Mouse (Mus musculus) myocyte (in vitro differentiated cells): ENCODE measurements at regions not wholly inside any gene's neighbourhood (a gene's known extent, or its start where the extent isn't known, plus 50 kb on each side); places are given as distances from the start of the nearest gene placed in this dataset.

ENCODE experiments used
- H3K27me3 ChIP-seq: one replicate; pipeline ENCODE4 v1.6.1; 2011; ENCODE audit not compliant: control insufficient read depth, insufficient read depth, insufficient read length
- H3K36me3 ChIP-seq: one replicate; pipeline ENCODE4 v1.6.1; 2011; ENCODE audit not compliant: control insufficient read depth, insufficient read depth
- H3K4me2 ChIP-seq: one replicate; pipeline ENCODE4 v1.6.1; 2011; ENCODE audit warnings: low read depth, control low read depth
- H3K4me3 ChIP-seq: one replicate; pipeline ENCODE4 v1.5.1; 2011; ENCODE audit warnings: mild to moderate bottlenecking, control low read depth, moderate library complexity
- H3K79me2 ChIP-seq: one replicate; pipeline ENCODE4 v1.6.1; 2011; ENCODE audit not compliant: control insufficient read depth, insufficient read depth
- H3ac ChIP-seq: one replicate; pipeline ENCODE4 v1.6.1; 2011; ENCODE audit not compliant: control insufficient read depth, insufficient read length
- CEBPB ChIP-seq: IDR thresholded peaks from 2 replicates; pipeline ENCODE4 v1.6.1; 2011; ENCODE audit warnings: mild to moderate bottlenecking, moderate library complexity; ENCODE audit not compliant: poor library complexity, insufficient read depth, severe bottlenecking
- E2F4 ChIP-seq: IDR thresholded peaks from one replicate; pipeline ENCODE4 v1.6.1; 2011; ENCODE audit warnings: mild to moderate bottlenecking, control low read depth, moderate library complexity; ENCODE audit not compliant: insufficient read depth
- MAX ChIP-seq: IDR thresholded peaks from one replicate; pipeline ENCODE4 v1.6.1; 2011; ENCODE audit warnings: low read depth, mild to moderate bottlenecking, control low read depth
- MYOD1 ChIP-seq, 3 experiments: IDR thresholded peaks; one replicate each; pipeline ENCODE4 v1.6.1; 2011; ENCODE audit warnings: control low read depth in 2 of 3, low read depth in 2 of 3, mild to moderate bottlenecking in 2 of 3, moderate library complexity in 1 of 3; ENCODE audit not compliant: insufficient read length in 2 of 3, control insufficient read depth in 1 of 3
- MYOG ChIP-seq, 3 experiments: IDR thresholded peaks; one replicate each; pipeline ENCODE4 v1.6.1; 2011; ENCODE audit warnings: control low read depth in 2 of 3, low read depth in 2 of 3, mild to moderate bottlenecking in 2 of 3; ENCODE audit not compliant: insufficient read length in 2 of 3, control insufficient read depth in 1 of 3, insufficient read depth in 1 of 3
- POLR2A ChIP-seq: IDR thresholded peaks from one replicate; pipeline ENCODE4 v1.6.1; 2011; ENCODE audit warnings: low read depth, mild to moderate bottlenecking, control low read depth, moderate library complexity; ENCODE audit not compliant: insufficient read length
- POLR2AphosphoS2 ChIP-seq: IDR thresholded peaks from one replicate; pipeline ENCODE4 v1.6.1; 2011; ENCODE audit warnings: low read depth, control low read depth; ENCODE audit not compliant: insufficient read length
- REST ChIP-seq: IDR thresholded peaks from one replicate; pipeline ENCODE4 v1.6.1; 2011; ENCODE audit warnings: mild to moderate bottlenecking, control low read depth, moderate library complexity; ENCODE audit not compliant: insufficient read depth, insufficient read length
- SRF ChIP-seq: IDR thresholded peaks from one replicate; pipeline ENCODE4 v1.6.1; 2011; ENCODE audit warnings: low read depth; ENCODE audit not compliant: control insufficient read depth, insufficient read length
- TCF12 ChIP-seq: IDR thresholded peaks from one replicate; pipeline ENCODE4 v1.6.1; 2011; ENCODE audit warnings: mild to moderate bottlenecking, control low read depth; ENCODE audit not compliant: poor library complexity, insufficient read depth, severe bottlenecking
- TCF3 ChIP-seq: IDR thresholded peaks from one replicate; pipeline ENCODE4 v1.6.1; 2011; ENCODE audit warnings: low read depth, control low read depth; ENCODE audit not compliant: insufficient read length
- USF1 ChIP-seq: IDR thresholded peaks from one replicate; pipeline ENCODE4 v1.6.1; 2011; ENCODE audit warnings: low read depth, mild to moderate bottlenecking, control low read depth, moderate library complexity

DNA sequence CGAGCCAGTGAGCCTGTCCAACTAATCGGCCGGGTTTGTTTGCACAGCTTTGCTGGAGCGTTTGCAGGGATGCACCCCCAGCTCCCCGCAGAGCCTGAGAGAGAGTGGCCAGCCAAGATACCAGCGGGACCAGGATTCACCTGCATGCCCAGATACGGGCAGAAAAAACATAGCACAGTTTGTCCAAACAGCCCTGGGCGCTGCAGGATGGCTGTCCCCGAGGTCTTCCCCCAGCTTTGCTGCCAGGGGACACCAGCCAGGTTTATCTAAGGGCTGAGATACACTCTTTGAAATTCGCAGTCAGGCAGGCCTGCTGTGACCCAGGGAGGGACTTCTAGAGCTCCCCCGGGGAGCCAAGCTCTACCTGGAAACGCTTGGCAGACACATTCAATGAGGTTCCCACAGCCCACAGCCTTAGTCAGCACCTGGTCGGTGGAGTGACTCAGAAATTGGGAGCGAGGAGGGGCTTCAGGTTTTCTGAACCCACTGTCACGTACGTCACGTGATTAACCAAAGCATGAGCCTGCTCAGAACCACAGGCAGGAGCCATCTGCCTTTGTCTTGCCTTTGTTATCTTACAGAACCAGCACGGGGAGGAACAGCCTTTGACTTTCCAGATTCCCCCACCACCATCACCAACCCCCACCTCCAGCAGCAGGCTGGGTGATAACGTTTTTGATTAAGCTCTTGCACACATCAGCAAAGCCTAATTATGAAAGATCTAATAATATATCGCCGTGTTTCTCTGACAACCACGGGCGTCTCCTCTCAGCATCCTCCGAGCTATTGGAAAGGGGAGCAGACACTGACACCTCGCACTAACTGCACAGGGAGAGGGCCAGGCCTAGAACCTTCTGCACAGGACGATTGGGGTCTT, 172.1 kb downstream of the Efnb2 start:
- TF ChIP-seq MYOG (IDR thresholded peaks at IDR 0.05; ENCODE audit: control insufficient read depth in 1 of 3, insufficient read depth in 1 of 3, insufficient read length in 2 of 3, low read depth in 2 of 3) (no peak), TCF12 (no peak), REST (no peak), E2F4 (no peak), POLR2A (no peak), MAX (no peak), TCF3 (no peak), MYOD1 (IDR thresholded peaks at IDR 0.05; ENCODE audit: control insufficient read depth in 1 of 3, insufficient read length in 2 of 3, low read depth in 2 of 3) (no peak), CEBPB (no peak), POLR2AphosphoS2 (no peak), SRF (no peak), USF1 (no peak)
- Histone ChIP-seq H3K4me3 (no peak overlapping the region), H3K4me2 (no peak overlapping the region), H3K79me2 (no peaks in the 10 kb centered on the region), H3ac (no peak overlapping the region), H3K27me3 (no peaks in the 10 kb centered on the region), H3K36me3 (no peaks in the 10 kb centered on the region)

DNA sequence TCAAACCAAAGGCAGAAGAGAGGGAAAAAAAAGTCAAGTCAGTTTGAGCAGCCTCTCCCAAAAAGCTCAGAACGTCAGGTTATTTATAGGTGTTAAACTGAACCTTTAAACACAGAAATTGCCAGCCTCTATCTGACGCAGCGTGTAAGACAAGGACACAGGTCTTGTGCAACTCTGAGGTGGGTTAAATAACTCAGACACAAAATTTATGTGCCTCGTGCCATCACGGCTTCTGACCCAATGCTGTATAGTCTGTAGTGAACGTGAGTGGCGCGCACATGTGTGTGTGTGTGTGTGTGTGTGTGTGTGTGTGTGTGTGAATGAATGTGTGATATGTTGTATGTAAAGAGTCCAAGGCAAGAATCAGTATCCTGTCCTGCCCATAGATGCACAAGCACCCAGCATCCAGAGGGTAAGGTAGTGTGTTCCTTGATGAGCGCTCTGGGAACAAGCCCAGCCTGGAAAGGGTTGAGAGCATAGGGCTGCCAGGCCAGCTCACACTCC, 172.8 kb downstream of the Efnb2 start:
- Histone ChIP-seq H3ac (no peak overlapping the region), H3K27me3 (no peaks in the 10 kb centered on the region), H3K36me3 (no peaks in the 10 kb centered on the region), H3K4me2 (peak overlapping the region; percentile 72), H3K79me2 (no peaks in the 10 kb centered on the region), H3K4me3 (no peak overlapping the region)
- TF ChIP-seq REST = no peak
- no peak for TF ChIP-seq CEBPB

DNA sequence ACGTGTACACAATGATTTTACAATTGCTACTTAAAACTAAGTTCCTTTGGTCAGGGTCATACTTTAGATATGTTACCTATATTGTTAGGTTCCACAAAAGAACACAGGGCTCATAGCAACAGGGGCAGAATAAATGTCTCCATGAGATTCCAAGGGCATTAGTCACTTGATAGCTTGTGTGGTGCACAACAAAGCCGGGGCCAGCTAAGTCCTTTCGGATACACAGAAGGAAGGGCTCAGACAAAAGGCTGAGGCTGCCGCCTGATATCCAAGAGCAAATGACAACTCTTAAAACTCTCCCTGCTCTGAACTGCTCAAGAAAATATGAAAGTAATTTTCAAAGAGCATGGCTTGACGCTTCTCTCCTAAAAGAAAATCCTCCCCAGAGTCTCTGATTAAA, 173.3 kb downstream of the Efnb2 start:
- no peaks in the 10 kb centered on the region for H3K27me3 ChIP-seq
- no peak overlapping the region for H3ac ChIP-seq
- no peaks in the 10 kb centered on the region for H3K79me2 ChIP-seq
- peak overlapping the region; percentile 72 for H3K4me2 ChIP-seq
- TF ChIP-seq USF1 = no peak
- no peak for TF ChIP-seq MYOD1 (IDR thresholded peaks at IDR 0.05; ENCODE audit: control insufficient read depth in 1 of 3, insufficient read length in 2 of 3, low read depth in 2 of 3)
- no peak for TF ChIP-seq MAX
- no peak for TF ChIP-seq POLR2A
- H3K4me3 ChIP-seq = no peak overlapping the region
- H3K36me3 ChIP-seq = no peaks in the 10 kb centered on the region

DNA sequence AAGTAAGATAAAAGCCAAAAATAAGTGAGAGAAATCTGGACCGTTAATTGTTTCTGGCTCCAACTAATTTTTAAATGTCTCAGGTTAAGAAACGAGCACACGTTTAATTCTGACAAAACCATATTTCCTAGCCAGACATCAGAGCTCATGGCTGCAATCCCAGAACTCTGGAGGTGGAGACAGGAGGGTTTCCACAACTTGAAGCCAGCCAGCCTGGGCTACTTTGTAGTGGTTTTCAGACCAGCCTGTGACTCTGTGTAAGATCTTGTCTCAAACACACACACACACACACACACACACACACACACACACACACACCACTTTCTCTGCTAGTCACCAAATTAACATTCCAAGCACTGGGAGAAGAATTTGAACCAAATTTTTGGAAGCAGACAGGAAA, 174.2 kb downstream of the Efnb2 start:
- H3ac ChIP-seq = no peak overlapping the region
- no peaks in the 10 kb centered on the region for H3K27me3 ChIP-seq
- no peaks in the 10 kb centered on the region for H3K36me3 ChIP-seq
- no peaks in the 10 kb centered on the region for H3K79me2 ChIP-seq
- H3K4me2 ChIP-seq = no peak overlapping the region
- H3K4me3 ChIP-seq = no peak overlapping the region
- TF ChIP-seq E2F4 (no peak), REST (no peak), POLR2AphosphoS2 (no peak), POLR2A (no peak), TCF12 (no peak), MYOD1 (IDR thresholded peaks at IDR 0.05; ENCODE audit: control insufficient read depth in 1 of 3, insufficient read length in 2 of 3, low read depth in 2 of 3) (no peak), TCF3 (no peak), CEBPB (no peak), MYOG (IDR thresholded peaks at IDR 0.05; ENCODE audit: control insufficient read depth in 1 of 3, insufficient read depth in 1 of 3, insufficient read length in 2 of 3, low read depth in 2 of 3) (no peak), SRF (no peak), USF1 (no peak), MAX (no peak)

DNA sequence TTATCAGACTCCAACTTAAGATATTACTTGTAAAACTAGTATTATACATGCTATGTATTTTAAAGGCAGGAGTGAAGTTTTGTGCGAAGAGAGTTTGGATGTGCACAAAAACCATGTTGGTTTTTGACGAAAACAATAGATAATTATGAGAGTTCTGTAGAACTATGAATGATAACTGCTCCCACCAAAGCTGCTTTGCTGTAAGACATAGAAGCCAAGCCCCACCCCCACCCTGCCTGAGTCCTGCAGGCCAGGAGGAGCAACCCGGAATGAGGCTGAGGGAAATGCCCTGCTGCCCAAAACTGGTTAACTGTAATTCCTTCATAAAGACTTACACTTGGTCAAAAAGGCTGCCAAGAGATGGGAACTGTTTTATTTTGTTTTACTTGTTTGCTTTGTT, 175.8 kb downstream of the Efnb2 start:
- no peak overlapping the region for H3ac ChIP-seq
- no peaks in the 10 kb centered on the region for H3K79me2 ChIP-seq
- no peaks in the 10 kb centered on the region for H3K36me3 ChIP-seq
- TF ChIP-seq E2F4 (no peak), MYOD1 (IDR thresholded peaks at IDR 0.05; ENCODE audit: control insufficient read depth in 1 of 3, insufficient read length in 2 of 3, low read depth in 2 of 3) (no peak), REST (no peak), SRF (no peak), TCF3 (no peak), CEBPB (no peak), TCF12 (no peak), MYOG (IDR thresholded peaks at IDR 0.05; ENCODE audit: control insufficient read depth in 1 of 3, insufficient read depth in 1 of 3, insufficient read length in 2 of 3, low read depth in 2 of 3) (no peak), POLR2A (no peak), POLR2AphosphoS2 (no peak), MAX (no peak), USF1 (no peak)
- H3K4me3 ChIP-seq = no peak overlapping the region
- no peak overlapping the region for H3K4me2 ChIP-seq
- H3K27me3 ChIP-seq = no peaks in the 10 kb centered on the region
